Mouse (Mus musculus) embryo, embryonic 10.5 days (tissue): Measurements from ENCODE around the gene Clip1.
A peak's percentile ranks its signal among the peaks of the same experiment; 100 is the strongest.

ENCODE experiments used
- DNase-seq: peaks from one replicate; pipeline ENCODE4 v3.0.0-alpha.2; 2015; ENCODE audit warnings: low spot score

Clip1 gene

GRCm38 (mm10) chr5:123602174-123602573 lies 82.2 kb downstream of the Clip1 start:
- DNase-seq = no peak

GRCm38 (mm10) chr5:123599319-123599718 lies 85.1 kb downstream of the Clip1 start:
- no peak for DNase-seq

GRCm38 (mm10) chr5:123593622-123594280 lies 90.7 kb downstream of the Clip1 start:
- DNase-seq = no peak

- DNase-seq = no peak
Observed at GRCm38 (mm10) chr5:123580043-123580442, 104.4 kb downstream of the Clip1 start.

GRCm38 (mm10) chr5:123576696-123577095 lies 107.7 kb downstream of the Clip1 start:
- DNase-seq = no peak

- DNase-seq = no peak
Observed at GRCm38 (mm10) chr5:123573362-123573761, 111.1 kb downstream of the Clip1 start.

GRCm38 (mm10) chr5:123572357-123573186 lies 111.8 kb downstream of the Clip1 start, which contains the start of gene Vps33a:
Vps33a (minus strand) TSS chr5:123573038.
- DNase-seq = peak; percentile 99

GRCm38 (mm10) chr5:123561128-123561527 lies 123.3 kb downstream of the Clip1 start:
- DNase-seq = no peak

GRCm38 (mm10) chr5:123559588-123559987 lies 124.8 kb downstream of the Clip1 start:
- DNase-seq = no peak

GRCm38 (mm10) chr5:123556451-123556850 lies 128.0 kb downstream of the Clip1 start:
- no peak for DNase-seq

GRCm38 (mm10) chr5:123555693-123556092 lies 128.7 kb downstream of the Clip1 start:
- no peak for DNase-seq

GRCm38 (mm10) chr5:123533801-123534200 lies 150.6 kb downstream of the Clip1 start:
- DNase-seq = no peak

- DNase-seq = no peak
Observed at GRCm38 (mm10) chr5:123530056-123530455, 154.4 kb downstream of the Clip1 start.

- no peak for DNase-seq
Observed at GRCm38 (mm10) chr5:123528641-123529040, 155.8 kb downstream of the Clip1 start.
